In genomic region chr1:179627855-179628254, GRCm38 (mm10) we compare ENCODE assay signal across 16 mouse cellular contexts.
"Had no signal": no experiment of that assay in that cellular context is flagged by ENCODE, and none has a peak within 500 bp of the region (broad histone marks: within the 10 kb centered on the region; RNA-seq: fewer than 3 reads in every experiment).

No protein-coding gene starts in this region.

- H3K27me3 ChIP-seq: limb, embryonic 13.5 days; lung, embryonic 15.5 days had no signal

- H3K4me1 ChIP-seq: limb, embryonic 10.5 days; lung, embryonic 15.5 days had no signal

- H3K4me3 ChIP-seq: layer of hippocampus, adult 2 months; limb, embryonic 10.5 days; limb, embryonic 13.5 days; lung, embryonic 15.5 days had no signal

- H3K4me2 ChIP-seq: limb, embryonic 13.5 days; lung, embryonic 15.5 days; midbrain, embryonic 11.5 days had no signal

- DNase-seq: kidney, adult 2 months; kidney, postnatal 25 days; layer of hippocampus, adult 9-11 months; lung, adult 18-20 months; lung, postnatal 14 days; lung, postnatal 4 days; midbrain, embryonic 14.5 days; thymus, adult 18-20 months; thymus, postnatal 36 days had no signal

- H3K9me3 ChIP-seq: limb, embryonic 10.5 days; limb, embryonic 13.5 days; lung, embryonic 15.5 days had no signal

- H3K9ac ChIP-seq: limb, embryonic 13.5 days; lung, embryonic 15.5 days had no signal

- H3K27ac ChIP-seq: kidney, postnatal 0 days; layer of hippocampus, adult 2 months; limb, embryonic 10.5 days; limb, embryonic 13.5 days; lung, embryonic 15.5 days; stomach, postnatal 0 days had no signal
